Mouse (Mus musculus) midbrain, embryonic 11.5 days (tissue): ENCODE measurements at regions not wholly inside any gene's neighbourhood (a gene's known extent, or its start where the extent isn't known, plus 50 kb on each side); places are given as distances from the start of the nearest gene placed in this dataset.

Source experiments
- ATAC-seq: fragments of 200-750 bp; cut with Nextera tagmentation; 2 replicates; pipeline ENCODE4 v1.8.0; 2017; ENCODE audit warnings: moderate TSS enrichment, moderate library complexity; ENCODE audit not compliant: low FRiP score
- DNase-seq: peaks from one replicate; pipeline ENCODE4 v3.0.0; 2015; ENCODE audit warnings: low spot score; ENCODE audit errors: missing footprints
- H3K27ac ChIP-seq: fragments of 300-500 bp; sonication (generic); 2 replicates; pipeline ENCODE4 v1.5.1; 2014; ENCODE audit warnings: low read depth, low read length
- H3K27me3 ChIP-seq: fragments of 300-500 bp; sonication (generic); 2 replicates; pipeline ENCODE4 v1.6.1; 2014; ENCODE audit warnings: mild to moderate bottlenecking, low read length, moderate library complexity, mixed read lengths; ENCODE audit not compliant: control insufficient read depth, insufficient read depth
- H3K36me3 ChIP-seq: fragments of 300-500 bp; sonication (generic); 2 replicates; pipeline ENCODE4 v1.6.1; 2014; ENCODE audit warnings: mild to moderate bottlenecking, low read length, moderate library complexity, mixed read lengths; ENCODE audit not compliant: control insufficient read depth, insufficient read depth
- H3K4me1 ChIP-seq: fragments of 300-500 bp; sonication (generic); 2 replicates; pipeline ENCODE4 v1.6.1; 2014; ENCODE audit warnings: low read length; ENCODE audit not compliant: control insufficient read depth, insufficient read depth
- H3K4me2 ChIP-seq: fragments of 300-500 bp; sonication (generic); 2 replicates; pipeline ENCODE4 v1.6.1; 2014; ENCODE audit warnings: mild to moderate bottlenecking, moderate library complexity
- H3K4me3 ChIP-seq: fragments of 300-500 bp; sonication (generic); 2 replicates; pipeline ENCODE4 v1.5.1; 2014; ENCODE audit warnings: low read depth, low read length
- H3K9ac ChIP-seq: fragments of 300-500 bp; sonication (generic); 2 replicates; pipeline ENCODE4 v1.6.1; 2014; ENCODE audit warnings: low read length
- H3K9me3 ChIP-seq: fragments of 300-500 bp; sonication (generic); 2 replicates; pipeline ENCODE4 v1.6.1; 2016; ENCODE audit warnings: low read length; ENCODE audit not compliant: control insufficient read depth
- WGBS: fragments of 180-500 bp; shearing (Covaris S2); extraction: QIAGEN DNeasy Blood & Tissue Kit; methylation state at CpG from one replicate; pipeline ENCODE4 v1.1.7; 2014; 5-methylcytosine and 5-hydroxymethylcytosine counted together

- Histone ChIP-seq H3K27me3 (no peaks in the 10 kb centered on the region), H3K27ac (no peak overlapping the region), H3K4me3 (no peak overlapping the region), H3K36me3 (no peaks in the 10 kb centered on the region), H3K9ac (no peak overlapping the region), H3K4me1 (no peaks in the 10 kb centered on the region), H3K4me2 (no peak overlapping the region), H3K9me3 (no peaks in the 10 kb centered on the region)
- DNase-seq: no peak
- ATAC-seq: no peak
- WGBS: 71% methylated on average over 5 of the region's 5 CpGs
Observed at GRCm38 (mm10) chr12:35283925-35284324, 236.9 kb downstream of the Snx13 start.

DNA sequence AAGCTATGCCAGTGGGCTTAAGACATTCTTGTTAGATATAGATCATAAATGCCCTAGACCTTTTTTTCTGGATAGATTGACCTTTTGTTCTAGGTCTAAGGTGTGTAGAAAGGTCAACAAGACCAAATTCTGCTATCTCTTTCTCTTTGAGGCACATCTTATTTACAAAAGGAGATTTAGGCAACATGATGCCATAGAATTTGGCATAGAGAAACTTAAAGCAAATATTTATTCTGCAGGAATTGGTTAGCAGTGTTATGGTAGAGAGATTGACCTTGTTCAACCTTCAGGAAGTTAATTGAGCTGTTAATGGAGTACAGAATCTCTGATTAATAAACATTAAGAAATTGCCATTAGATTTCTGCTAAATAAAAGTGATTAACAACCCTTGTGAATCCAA lies 236.4 kb downstream of the Snx13 start:
- H3K36me3 ChIP-seq: no peaks in the 10 kb centered on the region
- DNase-seq: no peak
- H3K4me3 ChIP-seq: no peak overlapping the region
- no peaks in the 10 kb centered on the region for H3K9me3 ChIP-seq
- H3K27ac ChIP-seq: no peak overlapping the region
- H3K9ac ChIP-seq: no peak overlapping the region
- H3K4me1 ChIP-seq: no peaks in the 10 kb centered on the region
- no peak overlapping the region for H3K4me2 ChIP-seq
- no peak for ATAC-seq
- no peaks in the 10 kb centered on the region for H3K27me3 ChIP-seq

DNA sequence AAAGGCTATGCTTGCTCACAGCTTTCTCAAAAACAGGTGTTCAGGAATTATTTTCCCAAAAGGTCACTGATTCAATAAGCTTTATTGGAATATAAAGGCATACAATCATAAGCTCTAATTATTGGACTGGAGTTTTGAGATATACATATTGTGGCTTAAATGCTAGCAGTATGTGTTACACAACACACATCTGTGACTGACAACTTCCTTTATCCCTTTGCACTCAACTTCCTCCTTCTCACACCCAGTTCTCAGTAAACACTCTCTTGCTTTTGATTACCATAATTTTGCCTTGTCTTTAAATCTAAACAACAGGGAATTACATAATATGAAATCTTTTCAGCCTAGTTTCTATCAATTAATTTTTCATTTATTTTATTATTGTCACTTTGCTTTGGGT lies 222.5 kb downstream of the Snx13 start:
- Histone ChIP-seq H3K4me2 (no peak overlapping the region), H3K9ac (no peak overlapping the region), H3K4me3 (no peak overlapping the region), H3K9me3 (no peaks in the 10 kb centered on the region), H3K4me1 (no peaks in the 10 kb centered on the region), H3K27ac (no peak overlapping the region), H3K36me3 (no peaks in the 10 kb centered on the region), H3K27me3 (no peaks in the 10 kb centered on the region)
- DNase-seq: no peak
- ATAC-seq: no peak

GRCm38 (mm10) chr12:35268006-35268405 lies 221.0 kb downstream of the Snx13 start:
- no peaks in the 10 kb centered on the region for H3K9me3 ChIP-seq
- ATAC-seq (no peak), DNase-seq (no peak)
- H3K4me3 ChIP-seq: no peak overlapping the region
- H3K27me3 ChIP-seq: no peaks in the 10 kb centered on the region
- no peaks in the 10 kb centered on the region for H3K36me3 ChIP-seq
- H3K4me1 ChIP-seq: no peaks in the 10 kb centered on the region
- H3K4me2 ChIP-seq: no peak overlapping the region
- H3K9ac ChIP-seq: no peak overlapping the region
- H3K27ac ChIP-seq: no peak overlapping the region
- WGBS: 66% methylated on average over 2 of the region's 2 CpGs

GRCm38 (mm10) chr12:35267023-35267654 lies 220.2 kb downstream of the Snx13 start:
- Histone ChIP-seq H3K27ac (no peak overlapping the region), H3K4me2 (no peak overlapping the region), H3K36me3 (no peaks in the 10 kb centered on the region), H3K4me3 (no peak overlapping the region), H3K9me3 (no peaks in the 10 kb centered on the region), H3K9ac (no peak overlapping the region), H3K27me3 (no peaks in the 10 kb centered on the region), H3K4me1 (no peaks in the 10 kb centered on the region)
- ATAC-seq (no peak), DNase-seq (no peak)
- WGBS: 77% methylated on average over 6 of the region's 6 CpGs

- Histone ChIP-seq H3K27me3 (no peaks in the 10 kb centered on the region), H3K36me3 (no peaks in the 10 kb centered on the region), H3K9ac (no peak overlapping the region), H3K4me2 (no peak overlapping the region), H3K4me3 (no peak overlapping the region), H3K27ac (no peak overlapping the region), H3K9me3 (no peaks in the 10 kb centered on the region), H3K4me1 (no peaks in the 10 kb centered on the region)
- no peak for DNase-seq
- no peak for ATAC-seq
Observed at GRCm38 (mm10) chr12:35259781-35260180, 212.8 kb downstream of the Snx13 start.

DNA sequence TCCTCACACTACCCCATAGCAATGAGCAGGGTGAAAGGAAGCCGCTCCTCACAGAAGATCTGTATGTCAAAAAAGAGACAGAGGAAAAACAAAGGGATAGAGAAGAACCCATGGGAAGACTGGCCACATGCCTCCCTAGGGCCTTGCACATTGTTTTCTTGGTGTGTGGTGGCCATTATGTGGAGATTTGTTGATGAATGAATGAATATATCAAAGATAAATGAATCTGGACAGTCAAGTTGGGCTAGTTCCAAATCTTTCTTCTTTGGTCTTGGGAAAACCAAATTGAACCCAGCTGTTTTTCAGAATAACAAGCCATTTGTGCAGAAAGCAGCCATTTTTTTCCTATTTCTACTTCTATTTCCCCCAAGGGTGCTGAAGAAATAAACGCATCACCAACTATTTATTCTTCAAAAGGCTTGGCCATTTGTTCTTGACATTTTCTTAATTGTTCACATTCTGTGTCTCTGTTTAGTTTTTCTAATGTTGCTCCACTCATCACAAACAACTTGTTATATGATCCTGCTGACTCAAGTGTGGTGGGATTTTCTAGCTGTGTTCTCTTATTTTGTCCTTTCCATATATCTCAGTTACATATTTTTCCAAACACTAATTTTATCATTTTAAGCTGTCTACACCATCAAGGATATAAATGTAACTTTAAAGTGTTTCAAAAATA lies 208.9 kb downstream of the Snx13 start:
- Histone ChIP-seq H3K36me3 (no peaks in the 10 kb centered on the region), H3K4me3 (no peak overlapping the region), H3K9me3 (no peaks in the 10 kb centered on the region), H3K27ac (no peak overlapping the region), H3K9ac (no peak overlapping the region), H3K27me3 (no peaks in the 10 kb centered on the region), H3K4me1 (no peaks in the 10 kb centered on the region), H3K4me2 (no peak overlapping the region)
- ATAC-seq (no peak), DNase-seq (no peak)
- WGBS: 91% methylated on average over 2 of the region's 2 CpGs

GRCm38 (mm10) chr12:35248476-35248875 lies 201.5 kb downstream of the Snx13 start:
- Histone ChIP-seq H3K4me3 (no peak overlapping the region), H3K27me3 (no peaks in the 10 kb centered on the region)

GRCm38 (mm10) chr12:35246226-35247014 lies 199.4 kb downstream of the Snx13 start:
- Histone ChIP-seq H3K9me3 (no peaks in the 10 kb centered on the region), H3K4me1 (no peaks in the 10 kb centered on the region), H3K4me2 (no peak overlapping the region), H3K4me3 (no peak overlapping the region), H3K27me3 (no peaks in the 10 kb centered on the region), H3K9ac (no peak overlapping the region), H3K36me3 (no peaks in the 10 kb centered on the region), H3K27ac (no peak overlapping the region)
- no peak for DNase-seq
- WGBS: 92% methylated on average over 5 of the region's 5 CpGs
- ATAC-seq: no peak

More at GRCm38 (mm10) chr12:35248476-35248875, 201.5 kb downstream of the Snx13 start:
- DNase-seq: no peak
- no peaks in the 10 kb centered on the region for H3K4me1 ChIP-seq
- ATAC-seq: no peak
- H3K36me3 ChIP-seq: no peaks in the 10 kb centered on the region
- 88% methylated on average over 5 of the region's 5 CpGs for WGBS
- H3K4me2 ChIP-seq: no peak overlapping the region
- no peaks in the 10 kb centered on the region for H3K9me3 ChIP-seq
- no peak overlapping the region for H3K27ac ChIP-seq
- no peak overlapping the region for H3K9ac ChIP-seq
